Mouse (Mus musculus): Measurements from ENCODE around the gene Pou2f3.

GRCm38 (mm10) chr9:43210190-43210682 lies at the start of gene Pou2f3:
- TF ChIP-seq POLR2A (IDR thresholded peaks at IDR 0.05; ENCODE audit: extremely low read depth, insufficient read depth, low read length) = no peak
- TF ChIP-seq CTCF (IDR thresholded peaks at IDR 0.05; ENCODE audit: extremely low read depth, insufficient read depth, low read length) = no peak
